Mouse (Mus musculus): ENCODE measurements around the gene Olfr323. TPM values are rescaled to one million over a fixed set of nuclear protein-coding genes. Genes with fewer than 3 reads are reported as not detected.

The Olfr323 gene
- polyA plus RNA-seq, 1 experiment from 2014 or later = not detected

DNA sequence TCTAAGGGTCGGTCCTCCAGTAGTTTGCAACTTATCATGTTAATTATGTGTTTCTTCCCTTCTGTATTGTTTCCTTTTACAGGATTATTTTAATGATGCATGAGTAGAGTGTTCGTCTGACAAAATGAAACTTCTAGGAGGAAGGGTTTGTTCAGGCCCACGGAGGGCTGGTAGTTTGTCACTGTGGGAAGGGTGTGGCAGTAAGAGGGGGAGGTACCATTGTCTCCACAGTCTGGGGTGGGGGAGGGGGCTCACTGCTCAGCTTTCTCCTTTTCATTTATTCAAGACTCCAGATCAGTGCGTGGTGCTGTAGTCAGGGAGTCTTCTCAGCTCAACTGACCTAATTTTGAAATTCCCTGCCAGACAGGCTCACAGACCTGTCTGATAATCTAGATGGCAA is 4.2 kb downstream of the Olfr323 start:
- no peak for ATAC-seq (ENCODE audit: low FRiP score, low read depth)
- WGBS = 62% methylated on average over 4 of the region's 4 CpGs

DNA sequence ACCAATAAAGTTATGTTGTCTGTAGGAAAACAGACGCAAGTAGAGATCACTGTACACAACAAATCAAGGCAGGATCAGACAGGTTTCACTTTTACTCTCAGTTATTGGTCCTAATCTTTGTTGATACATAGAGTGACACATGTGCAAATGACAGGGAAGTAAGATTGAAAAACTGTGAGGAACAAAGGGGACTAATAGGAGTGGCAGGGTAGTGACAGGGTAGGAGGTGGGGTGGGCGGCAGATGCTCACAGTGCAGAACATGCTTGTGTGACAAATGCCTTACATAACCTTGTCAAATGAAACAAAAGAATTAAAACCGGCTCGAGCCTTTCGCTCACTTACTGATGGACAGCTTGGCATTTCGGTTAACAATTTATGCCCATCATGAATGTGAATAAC is 11.5 kb downstream of the Olfr323 start:
- no peaks in the 10 kb centered on the region for H3K27me3 ChIP-seq
- 67% methylated on average over 6 of the region's 6 CpGs for whole genome bisulfite sequencing
- H3K36me3 ChIP-seq = no peaks in the 10 kb centered on the region
- H3K27ac ChIP-seq (replicated peaks) = no peak overlapping the region
- no peak for ATAC-seq (ENCODE audit: low FRiP score, low read depth)
- H3K4me3 ChIP-seq = no peak overlapping the region
- H3K4me1 ChIP-seq = no peaks in the 10 kb centered on the region
- H3K9me3 ChIP-seq = no peaks in the 10 kb centered on the region
- H3K9ac ChIP-seq (replicated peaks) = no peak overlapping the region
- no peak overlapping the region for H3K4me2 ChIP-seq (replicated peaks)

More for the DNA sequence above, 4.2 kb downstream of the Olfr323 start:
- H3K27ac ChIP-seq (replicated peaks) = no peak overlapping the region
- no peak overlapping the region for H3K4me3 ChIP-seq
- no peaks in the 10 kb centered on the region for H3K27me3 ChIP-seq
- no peak overlapping the region for H3K4me2 ChIP-seq (replicated peaks)
- no peaks in the 10 kb centered on the region for H3K4me1 ChIP-seq
- H3K9ac ChIP-seq (replicated peaks) = no peak overlapping the region
- no peaks in the 10 kb centered on the region for H3K36me3 ChIP-seq
- no peaks in the 10 kb centered on the region for H3K9me3 ChIP-seq

DNA sequence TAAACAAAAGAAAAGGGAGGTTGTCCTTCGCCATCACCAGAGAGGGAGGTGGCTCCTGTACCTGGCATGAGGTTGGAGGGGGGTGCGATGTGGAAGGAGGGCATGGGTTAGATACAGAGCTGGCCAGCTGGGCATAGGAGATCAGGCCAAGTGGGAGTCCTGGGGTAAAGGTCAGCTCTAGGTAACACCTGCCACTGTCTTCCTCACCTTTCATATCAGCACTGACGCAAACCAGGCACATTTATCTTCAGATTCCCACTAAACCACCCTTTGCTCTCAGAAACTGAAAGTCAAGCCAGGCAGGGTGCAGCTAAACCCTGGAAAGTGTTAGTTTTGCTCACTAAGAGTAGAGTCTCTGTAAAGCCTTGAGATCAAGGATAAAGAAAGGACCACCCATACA is 11.9 kb downstream of the Olfr323 start:
- H3K9me3 ChIP-seq = no peaks in the 10 kb centered on the region
- no peak for ATAC-seq (ENCODE audit: low FRiP score, low read depth)
- no peak overlapping the region for H3K9ac ChIP-seq (replicated peaks)

DNA sequence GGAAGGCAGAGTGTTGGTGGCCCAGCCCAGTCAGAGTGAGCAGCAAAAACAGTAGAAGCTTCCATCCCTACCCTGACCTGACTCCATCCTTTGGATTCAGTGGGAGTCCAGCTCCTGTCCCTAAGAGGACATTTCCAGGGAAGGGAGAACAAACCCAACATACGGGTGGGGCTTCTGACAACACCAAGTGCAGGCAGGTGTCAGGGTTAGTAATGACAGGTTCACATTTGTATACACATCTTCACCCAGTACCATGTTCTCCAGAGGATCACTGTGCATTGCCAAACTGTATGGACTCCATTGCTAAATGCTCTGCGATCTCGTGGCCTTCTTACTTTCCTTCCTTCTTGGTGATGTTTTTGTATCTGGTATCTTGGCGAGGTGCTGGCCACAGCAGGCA is 14.3 kb downstream of the Olfr323 start, which contains the start of gene 2210407C18Rik:
TSS of gene 2210407C18Rik (minus strand) at position 101 of the 400 bp plus-strand sequence.
- ATAC-seq (ENCODE audit: low FRiP score, low read depth) = no peak
- Histone ChIP-seq H3K9me3 (no peaks in the 10 kb centered on the region), H3K4me3 (no peak within 1 kb of the TSS), H3K36me3 (no peaks in the 10 kb centered on the region), H3K4me1 (no peaks in the 10 kb centered on the region), H3K27me3 (no peaks in the 10 kb centered on the region), H3K4me2 (replicated peaks) (no peak within 1 kb of the TSS), H3K27ac (replicated peaks) (no peak within 1 kb of the TSS), H3K9ac (replicated peaks) (no peak within 1 kb of the TSS)
- WGBS = 84% methylated on average over 4 of the region's 4 CpGs

More for the DNA sequence above, 11.9 kb downstream of the Olfr323 start:
- Histone ChIP-seq H3K27me3 (no peaks in the 10 kb centered on the region), H3K4me3 (no peak overlapping the region), H3K27ac (replicated peaks) (no peak overlapping the region), H3K4me2 (replicated peaks) (no peak overlapping the region), H3K4me1 (no peaks in the 10 kb centered on the region), H3K36me3 (no peaks in the 10 kb centered on the region)
- 68% methylated on average over 3 of the region's 3 CpGs for WGBS

DNA sequence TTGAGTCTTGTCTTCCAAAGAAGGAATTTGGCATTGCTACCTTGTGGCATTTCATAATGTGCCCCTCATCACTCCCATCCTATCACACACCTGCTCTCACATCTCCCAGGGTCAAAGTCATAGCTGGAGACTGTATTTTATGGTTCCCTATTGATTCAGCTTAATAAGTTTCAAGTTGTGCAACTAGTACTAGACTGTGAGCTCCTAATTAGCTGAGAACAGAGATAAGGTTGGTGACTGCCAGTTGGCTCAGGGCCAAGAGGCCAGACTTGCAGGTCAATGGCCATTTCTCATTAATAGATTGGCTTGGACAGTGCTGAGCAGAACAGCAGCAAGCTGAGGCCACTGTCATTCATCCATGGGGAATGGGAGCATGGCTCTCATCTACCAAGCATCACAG is 15.8 kb downstream of the Olfr323 start:
- Histone ChIP-seq H3K9me3 (no peaks in the 10 kb centered on the region), H3K36me3 (no peaks in the 10 kb centered on the region), H3K4me2 (replicated peaks) (no peak overlapping the region), H3K27ac (replicated peaks) (no peak overlapping the region), H3K4me3 (no peak overlapping the region), H3K27me3 (no peaks in the 10 kb centered on the region), H3K9ac (replicated peaks) (no peak overlapping the region), H3K4me1 (no peaks in the 10 kb centered on the region)
- no peak for ATAC-seq (ENCODE audit: low FRiP score, low read depth)

DNA sequence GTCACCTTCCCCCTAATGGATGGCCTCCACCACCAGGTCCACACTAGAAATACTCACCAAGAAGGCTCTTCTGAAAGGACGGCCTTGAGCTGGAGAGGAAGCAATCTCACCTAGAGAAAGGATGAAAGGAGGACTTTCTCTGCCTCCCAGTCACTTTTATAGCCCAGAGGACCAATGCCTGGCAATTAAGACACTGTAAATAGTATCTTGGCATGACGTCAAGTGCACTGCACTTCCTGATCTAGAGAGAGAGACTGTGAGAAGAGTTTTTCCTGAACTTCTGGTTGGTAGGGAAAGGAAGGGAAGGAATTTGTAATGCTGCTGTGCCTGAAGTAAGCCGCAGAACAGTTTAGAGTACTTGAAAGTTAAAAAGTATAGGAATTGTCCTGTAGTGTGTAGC is 16.9 kb downstream of the Olfr323 start:
- H3K4me3 ChIP-seq = no peak overlapping the region
- WGBS = 90% methylated on average over 3 of the region's 3 CpGs
- no peaks in the 10 kb centered on the region for H3K4me1 ChIP-seq
- no peak overlapping the region for H3K9ac ChIP-seq (replicated peaks)
- no peaks in the 10 kb centered on the region for H3K27me3 ChIP-seq
- no peak overlapping the region for H3K27ac ChIP-seq (replicated peaks)
- H3K36me3 ChIP-seq = no peaks in the 10 kb centered on the region
- H3K9me3 ChIP-seq = no peaks in the 10 kb centered on the region
- ATAC-seq (ENCODE audit: low FRiP score, low read depth) = no peak
- H3K4me2 ChIP-seq (replicated peaks) = no peak overlapping the region

DNA sequence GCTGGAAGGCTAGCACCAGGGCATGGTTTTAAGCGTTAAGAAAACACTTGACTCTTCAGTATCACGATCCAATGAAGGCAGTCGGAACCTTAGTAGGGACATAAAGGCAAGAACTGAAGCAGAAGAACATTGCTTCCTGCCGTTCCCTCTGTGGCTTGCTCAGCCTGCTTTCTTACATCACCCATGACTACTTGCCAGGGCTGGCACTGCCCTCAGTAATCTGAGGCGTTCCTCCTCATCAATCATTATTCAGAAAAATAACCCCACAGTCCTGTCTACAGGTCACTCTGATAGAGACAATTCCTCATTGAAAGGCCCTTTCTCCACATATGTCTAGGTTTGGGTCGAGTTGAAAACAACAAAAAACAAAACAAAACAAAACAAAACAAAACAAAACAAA is 23.3 kb downstream of the Olfr323 start:
- ATAC-seq (ENCODE audit: low FRiP score, low read depth) = no peak
- no peaks in the 10 kb centered on the region for H3K4me1 ChIP-seq
- H3K4me2 ChIP-seq (replicated peaks) = no peak overlapping the region
- no peak overlapping the region for H3K4me3 ChIP-seq
- no peak overlapping the region for H3K27ac ChIP-seq (replicated peaks)
- WGBS = 85% methylated on average over 6 of the region's 6 CpGs
- H3K27me3 ChIP-seq = no peaks in the 10 kb centered on the region
- H3K9me3 ChIP-seq = no peaks in the 10 kb centered on the region
- H3K36me3 ChIP-seq = no peaks in the 10 kb centered on the region
- H3K9ac ChIP-seq (replicated peaks) = no peak overlapping the region

DNA sequence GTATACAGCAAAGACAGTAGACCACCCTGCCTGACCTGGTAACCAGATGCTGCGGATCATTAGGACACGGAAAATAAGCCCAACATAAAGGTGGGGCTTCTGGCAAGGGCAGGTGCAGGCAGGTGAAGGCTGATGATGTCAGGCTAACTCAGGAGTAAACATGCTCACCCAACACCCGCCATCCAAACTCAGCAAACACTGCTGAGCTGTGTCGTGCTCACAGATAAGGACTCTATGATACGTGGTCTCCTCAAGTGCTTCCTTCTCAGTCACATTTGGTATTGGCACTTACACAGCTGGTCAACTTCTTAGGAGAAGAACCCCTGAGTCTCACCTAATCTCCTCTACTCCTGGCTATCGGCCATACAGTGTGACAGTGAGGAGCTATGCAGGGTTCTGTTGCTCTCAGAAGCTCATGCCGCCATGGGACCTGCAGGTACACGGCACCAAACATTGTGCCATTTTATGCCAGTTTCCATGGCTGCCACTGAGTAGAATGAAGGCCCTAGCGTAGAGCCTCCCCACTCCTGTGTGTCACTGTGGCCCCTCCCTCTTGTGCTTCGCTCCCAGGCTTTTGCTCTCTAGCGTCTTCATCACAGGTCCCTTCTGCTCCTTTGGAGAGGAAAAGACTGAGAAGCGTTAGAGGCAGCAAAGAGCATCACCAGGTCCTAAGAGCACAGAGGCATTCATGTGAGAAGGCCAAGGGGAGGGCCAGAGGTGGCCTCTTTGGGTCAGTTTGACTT is 24.0 kb downstream of the Olfr323 start:
- Histone ChIP-seq H3K27ac (replicated peaks) (no peak overlapping the region), H3K4me1 (no peaks in the 10 kb centered on the region), H3K27me3 (no peaks in the 10 kb centered on the region), H3K4me3 (no peak overlapping the region), H3K36me3 (no peaks in the 10 kb centered on the region), H3K9me3 (no peaks in the 10 kb centered on the region), H3K9ac (replicated peaks) (no peak overlapping the region), H3K4me2 (replicated peaks) (no peak overlapping the region)
- ATAC-seq (ENCODE audit: low FRiP score, low read depth) = no peak
- WGBS = 92% methylated on average over 12 of the region's 12 CpGs

DNA sequence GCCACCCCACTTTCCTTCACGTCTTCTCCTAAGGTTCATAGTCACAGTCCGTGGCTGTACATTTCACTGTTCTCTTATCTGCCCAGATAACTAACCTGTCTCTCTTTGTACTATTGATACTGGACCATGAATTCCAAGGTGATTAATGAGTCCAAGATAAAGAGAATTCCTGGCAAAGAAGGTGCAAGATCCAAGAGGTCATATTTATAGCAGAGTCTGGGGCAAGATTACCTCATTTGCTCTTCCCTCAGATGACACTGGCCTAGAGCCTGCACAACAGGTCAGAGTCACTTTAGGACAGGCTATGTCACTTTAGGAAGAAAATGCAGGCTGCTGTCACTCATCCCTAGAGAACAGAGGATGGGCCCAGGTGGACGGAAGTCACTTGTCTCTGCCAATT is 25.1 kb downstream of the Olfr323 start:
- Histone ChIP-seq H3K27me3 (no peaks in the 10 kb centered on the region), H3K4me3 (no peak overlapping the region), H3K9me3 (no peaks in the 10 kb centered on the region), H3K27ac (replicated peaks) (no peak overlapping the region), H3K4me1 (no peaks in the 10 kb centered on the region), H3K4me2 (replicated peaks) (no peak overlapping the region), H3K9ac (replicated peaks) (no peak overlapping the region), H3K36me3 (no peaks in the 10 kb centered on the region)
- ATAC-seq (ENCODE audit: low FRiP score, low read depth) = no peak
- WGBS = 89% methylated on average over 3 of the region's 3 CpGs

DNA sequence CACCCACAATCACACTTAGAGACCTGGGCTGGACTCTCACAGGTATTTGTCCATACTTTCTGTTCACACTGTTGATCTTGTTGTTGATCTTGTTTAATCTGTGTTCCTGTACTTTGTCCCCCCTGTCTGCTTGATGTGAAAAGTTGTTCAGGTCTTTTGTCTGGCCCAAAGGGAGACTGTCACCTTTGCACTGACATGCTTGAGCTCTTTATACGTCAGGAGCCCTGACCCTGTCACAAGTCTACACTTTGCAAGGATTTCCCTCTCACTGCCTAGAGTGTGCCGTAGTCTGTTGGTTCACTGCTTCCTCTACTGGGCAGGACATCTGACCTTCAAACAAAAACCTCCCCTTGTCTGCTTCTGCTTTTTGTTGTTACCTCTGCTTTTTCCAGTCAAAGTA is 25.6 kb downstream of the Olfr323 start:
- 73% methylated on average over 2 of the region's 2 CpGs for WGBS
- Histone ChIP-seq H3K4me1 (no peaks in the 10 kb centered on the region), H3K27ac (replicated peaks) (no peak overlapping the region), H3K9ac (replicated peaks) (no peak overlapping the region), H3K27me3 (no peaks in the 10 kb centered on the region), H3K4me2 (replicated peaks) (no peak overlapping the region), H3K36me3 (no peaks in the 10 kb centered on the region), H3K4me3 (no peak overlapping the region), H3K9me3 (no peaks in the 10 kb centered on the region)
- ATAC-seq (ENCODE audit: low FRiP score, low read depth) = no peak

DNA sequence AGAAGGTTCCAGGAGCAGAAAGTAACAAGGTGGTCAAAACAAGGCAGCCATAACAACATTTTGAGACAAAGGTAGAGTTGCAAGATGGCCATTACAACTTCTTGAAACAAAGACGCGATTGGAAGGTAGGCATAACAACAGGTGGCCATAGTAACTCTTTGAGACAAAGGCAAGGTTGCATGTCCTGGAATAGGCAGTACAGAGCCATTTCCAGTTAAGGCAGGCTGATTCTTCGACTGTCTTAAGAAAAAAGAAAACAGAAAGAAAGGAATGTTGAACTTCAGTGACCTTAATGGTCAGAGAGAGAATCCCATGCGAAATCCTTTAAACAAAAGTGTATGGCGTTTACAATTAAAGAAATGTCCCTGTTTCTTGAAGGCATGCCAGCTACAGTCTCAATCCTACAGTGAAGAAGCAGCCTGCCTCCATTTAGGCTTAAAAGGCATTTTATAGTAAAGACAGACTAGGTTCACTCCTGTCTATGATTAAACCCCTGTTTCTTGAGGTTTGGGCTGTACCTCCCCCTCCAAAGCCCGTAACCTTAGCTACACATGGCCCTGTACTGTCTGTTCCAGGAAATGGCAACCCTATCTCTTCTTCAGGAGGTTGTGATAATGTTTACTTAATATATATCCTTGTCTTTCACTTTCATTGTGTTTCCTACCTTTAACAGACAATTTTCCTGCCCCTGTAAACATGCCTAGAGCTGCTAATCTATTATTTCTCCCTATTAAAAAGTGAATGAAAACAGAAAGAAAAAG is 27.3 kb downstream of the Olfr323 start:
- WGBS = 75% methylated on average over 6 of the region's 6 CpGs
- no peak overlapping the region for H3K27ac ChIP-seq (replicated peaks)

DNA sequence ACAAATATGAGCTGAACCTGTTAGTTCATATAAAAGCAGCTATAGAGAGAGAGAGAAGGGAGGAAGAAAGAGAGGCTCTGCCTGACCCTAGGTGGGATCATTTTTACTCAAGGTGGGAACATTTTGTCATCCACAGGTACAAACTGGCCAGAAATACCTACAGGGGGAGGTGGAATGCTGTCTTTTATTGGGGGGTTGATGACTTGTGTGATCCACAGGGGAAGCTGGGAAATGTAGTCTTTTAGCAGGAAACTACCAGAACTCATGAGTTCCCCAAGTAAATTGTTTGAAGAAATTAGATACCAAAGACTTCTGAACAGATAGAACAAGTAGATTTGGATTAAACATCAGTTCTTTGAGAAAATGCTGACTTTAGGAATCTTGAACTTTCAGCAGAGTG is 28.2 kb downstream of the Olfr323 start:
- H3K4me3 ChIP-seq = no peak overlapping the region
- H3K4me1 ChIP-seq = no peaks in the 10 kb centered on the region
- H3K27ac ChIP-seq (replicated peaks) = no peak overlapping the region
- no peaks in the 10 kb centered on the region for H3K27me3 ChIP-seq
- H3K36me3 ChIP-seq = no peaks in the 10 kb centered on the region
- no peak for ATAC-seq (ENCODE audit: low FRiP score, low read depth)
- H3K9ac ChIP-seq (replicated peaks) = no peak overlapping the region
- no peak overlapping the region for H3K4me2 ChIP-seq (replicated peaks)
- H3K9me3 ChIP-seq = no peaks in the 10 kb centered on the region

More for the DNA sequence above, 27.3 kb downstream of the Olfr323 start:
- H3K27me3 ChIP-seq = no peaks in the 10 kb centered on the region
- no peaks in the 10 kb centered on the region for H3K9me3 ChIP-seq
- no peaks in the 10 kb centered on the region for H3K36me3 ChIP-seq
- ATAC-seq (ENCODE audit: low FRiP score, low read depth) = no peak
- H3K9ac ChIP-seq (replicated peaks) = no peak overlapping the region
- no peaks in the 10 kb centered on the region for H3K4me1 ChIP-seq
- H3K4me2 ChIP-seq (replicated peaks) = no peak overlapping the region
- no peak overlapping the region for H3K4me3 ChIP-seq

Measured in midbrain, embryonic 12.5 days (tissue).